Mouse (Mus musculus): ENCODE results near the gene Adcy5.

Adcy5 gene

GRCm38 (mm10) chr16:35154641-35155390 lies at the start of gene Adcy5:
TSS of gene Adcy5 (plus strand) at chr16:35154877.
- DNase-seq (ENCODE audit: extremely low spot score, low spot score): peak; percentile 80

- DNase-seq (ENCODE audit: extremely low spot score, low spot score): peak; percentile 30
These were observed 46.7 kb upstream of the Adcy5 start for GRCm38 (mm10) chr16:35107985-35108384.

DNA sequence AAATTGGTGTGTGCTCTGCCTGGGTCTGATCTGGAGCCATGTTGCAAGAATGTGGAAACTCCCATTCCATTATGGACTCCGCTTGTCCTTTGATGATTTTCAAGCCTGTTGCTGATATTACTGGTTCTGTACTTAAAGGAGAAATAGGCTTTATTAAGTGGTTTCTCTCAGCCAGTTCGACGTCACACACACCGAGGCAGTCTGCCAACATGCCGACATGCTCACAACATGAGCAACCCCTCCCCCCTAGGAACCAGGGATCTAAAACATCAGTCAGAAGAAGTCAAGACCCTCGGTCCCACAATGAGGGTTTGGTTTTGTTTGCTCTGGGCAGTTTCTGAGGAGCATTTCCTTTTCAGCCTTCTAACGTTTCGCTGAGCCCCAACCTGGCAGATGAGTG lies 45.5 kb upstream of the Adcy5 start:
- no peak for DNase-seq (ENCODE audit: extremely low spot score, low spot score)

DNA sequence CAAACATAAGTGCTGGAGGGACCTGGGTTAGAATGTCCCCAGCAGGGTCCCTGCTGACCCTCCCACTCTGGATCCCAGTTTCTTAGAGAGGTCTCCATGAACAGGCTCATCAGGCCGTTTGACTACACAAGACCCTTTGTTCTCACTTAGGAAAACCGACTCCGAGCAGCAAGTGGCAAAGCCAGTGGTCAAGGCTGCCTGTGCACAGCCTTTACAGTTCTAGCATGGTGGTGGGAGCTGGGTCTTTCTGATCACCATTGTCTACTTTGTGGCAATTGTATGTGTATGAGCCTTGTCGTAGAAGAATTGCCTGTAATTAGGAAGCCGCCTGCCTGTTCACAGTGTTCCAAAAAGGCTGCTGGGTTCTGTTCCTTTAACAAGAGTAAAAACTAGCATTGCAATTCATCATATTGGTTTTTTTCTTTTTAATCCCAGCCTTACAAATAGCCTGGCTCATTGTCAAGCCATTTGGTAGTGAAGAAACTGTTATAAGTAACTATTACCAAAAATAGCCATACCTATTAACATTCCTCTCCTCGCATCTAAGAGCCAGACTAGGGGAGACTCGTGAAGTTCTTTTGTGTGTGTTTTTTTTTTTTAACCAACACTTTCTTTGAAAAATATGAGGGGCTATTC lies 44.9 kb upstream of the Adcy5 start:
- DNase-seq (ENCODE audit: extremely low spot score, low spot score): peak; percentile 29

GRCm38 (mm10) chr16:35110410-35111142 lies 44.1 kb upstream of the Adcy5 start:
- peak; percentile 94 for DNase-seq (ENCODE audit: extremely low spot score, low spot score)

DNA sequence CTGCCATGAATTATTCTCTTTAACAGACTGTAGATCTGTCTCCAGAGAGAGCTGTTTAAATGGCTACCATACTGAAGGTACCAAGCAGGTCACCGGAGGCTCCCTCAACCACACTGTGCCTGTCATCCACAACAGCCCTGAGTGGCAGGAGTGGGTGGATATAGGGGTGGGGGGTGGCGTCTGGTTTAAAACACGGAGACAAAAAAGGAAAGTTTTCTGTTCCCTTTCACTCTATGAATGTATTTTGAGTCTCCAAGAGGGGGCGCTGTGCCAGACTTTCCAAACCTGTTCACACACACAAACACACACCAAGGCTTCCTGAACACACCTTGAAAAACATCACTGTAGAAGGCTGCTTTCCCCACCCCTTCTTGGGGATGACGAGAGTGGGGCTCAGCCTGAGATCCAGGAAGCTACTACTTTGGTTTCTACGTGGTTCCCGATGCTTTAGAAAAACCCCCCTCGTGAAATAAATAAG lies 43.5 kb upstream of the Adcy5 start:
- DNase-seq (ENCODE audit: extremely low spot score, low spot score): no peak

DNA sequence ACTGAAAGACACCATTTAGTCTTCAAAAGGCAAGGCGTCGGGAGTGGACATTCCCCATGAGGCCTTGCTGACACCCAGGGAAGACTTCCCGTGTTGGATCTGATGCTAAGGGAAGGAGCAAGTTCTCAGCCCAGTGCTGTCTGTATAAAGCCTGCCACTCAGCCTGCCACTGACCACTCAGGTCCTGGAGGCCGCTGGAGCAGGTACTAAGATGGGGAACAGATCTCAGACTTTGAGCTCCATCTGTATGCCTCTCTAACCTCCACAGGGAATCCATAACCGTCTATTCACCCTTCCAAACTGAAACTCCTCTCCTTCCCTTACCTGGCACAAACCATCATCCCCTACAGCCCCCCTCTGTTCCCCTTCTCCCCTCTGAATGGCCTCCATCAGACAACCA lies 41.2 kb upstream of the Adcy5 start:
- DNase-seq (ENCODE audit: extremely low spot score, low spot score): no peak

DNA sequence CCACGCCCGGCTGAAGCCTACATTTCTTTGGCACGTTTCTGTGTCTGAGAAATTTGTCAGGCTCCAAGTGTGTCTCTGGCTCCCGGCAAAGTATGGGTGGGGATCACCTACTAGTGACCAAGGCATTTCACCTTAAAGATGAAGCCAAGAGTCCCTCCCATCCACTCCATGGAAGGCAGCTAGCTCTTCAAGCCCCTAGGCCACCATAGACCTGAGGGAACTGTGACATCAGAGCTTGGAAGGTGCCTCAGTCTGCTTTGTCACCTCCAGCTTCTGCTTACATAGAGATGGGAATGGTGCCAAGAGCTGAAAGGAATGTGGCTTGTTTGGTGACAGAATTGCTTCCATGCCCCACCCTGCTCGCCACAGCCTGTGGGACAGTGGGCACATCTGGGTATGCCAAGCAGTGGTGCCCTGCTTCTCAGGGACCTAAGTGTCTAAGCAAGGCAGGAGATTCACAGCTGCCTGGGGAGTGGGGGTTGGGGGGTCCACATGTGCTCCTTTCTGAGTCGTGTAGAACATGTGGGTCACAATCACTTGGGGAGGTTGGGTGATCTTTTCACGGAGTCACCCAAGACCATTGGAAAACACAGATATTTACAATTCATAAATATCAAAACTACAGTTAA lies 38.2 kb upstream of the Adcy5 start:
- no peak for DNase-seq (ENCODE audit: extremely low spot score, low spot score)

- no peak for DNase-seq (ENCODE audit: extremely low spot score, low spot score)
These were observed 37.2 kb upstream of the Adcy5 start for GRCm38 (mm10) chr16:35117436-35117835.

DNA sequence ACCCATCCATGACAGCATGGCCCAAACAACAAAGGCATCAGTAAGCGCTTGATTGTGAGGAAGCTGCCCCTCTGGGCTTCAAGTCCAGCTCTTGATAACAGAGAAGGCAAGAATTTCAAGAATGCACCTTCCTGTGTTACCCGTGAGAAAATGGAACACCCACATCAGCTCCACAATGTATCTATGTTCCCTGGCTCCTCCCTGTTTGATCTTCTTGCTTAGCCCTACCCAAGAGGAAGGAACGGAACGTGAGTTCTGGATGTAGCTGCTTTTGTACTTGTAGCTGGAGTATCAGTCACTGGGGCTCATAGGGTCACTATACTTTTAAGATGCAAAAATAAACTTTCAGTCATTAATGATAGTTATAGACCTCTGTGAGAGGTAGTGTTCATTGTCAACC lies 34.1 kb upstream of the Adcy5 start:
- DNase-seq (ENCODE audit: extremely low spot score, low spot score): no peak

DNA sequence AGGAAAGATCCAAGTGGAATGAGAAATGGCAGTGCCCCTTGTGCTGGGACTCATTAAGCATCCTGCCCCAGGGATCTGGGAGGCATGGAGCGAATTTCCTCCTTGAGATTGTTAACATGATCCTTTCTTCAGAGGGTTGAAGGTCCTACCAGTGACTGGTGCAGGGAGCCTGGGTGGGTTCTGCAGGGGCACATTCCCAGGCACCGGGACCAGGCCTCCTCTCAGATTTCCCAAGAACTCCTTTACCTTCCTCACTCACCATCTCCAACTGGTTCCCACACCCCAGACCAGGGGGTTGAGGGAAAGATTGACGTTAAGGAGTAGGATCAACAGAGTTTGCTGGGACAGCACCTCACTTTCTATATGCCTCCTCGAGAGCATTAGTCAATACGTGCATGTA lies 27.4 kb upstream of the Adcy5 start:
- no peak for DNase-seq (ENCODE audit: extremely low spot score, low spot score)

DNA sequence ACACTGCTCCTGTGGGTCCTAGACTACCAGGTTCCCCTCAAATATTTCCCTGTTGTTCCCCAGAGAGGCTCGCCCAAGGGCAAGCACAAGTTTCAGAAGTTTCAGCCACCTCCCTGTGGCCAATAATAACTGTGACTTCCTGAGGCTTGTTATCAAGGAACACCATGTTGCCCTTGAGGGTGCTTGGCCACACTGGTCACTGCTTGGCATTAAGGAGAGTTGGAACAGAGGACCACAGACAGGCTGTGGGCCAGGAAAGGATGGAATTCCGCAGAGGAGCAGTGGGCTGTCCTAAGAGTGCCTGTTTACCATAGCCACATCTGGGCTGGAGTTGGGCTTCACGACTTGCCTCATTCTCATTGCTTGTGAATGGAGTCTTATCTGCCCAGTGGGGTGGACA lies 24.5 kb upstream of the Adcy5 start:
- DNase-seq (ENCODE audit: extremely low spot score, low spot score): no peak

GRCm38 (mm10) chr16:35139416-35139815 lies 15.3 kb upstream of the Adcy5 start:
- DNase-seq (ENCODE audit: extremely low spot score, low spot score): no peak

DNA sequence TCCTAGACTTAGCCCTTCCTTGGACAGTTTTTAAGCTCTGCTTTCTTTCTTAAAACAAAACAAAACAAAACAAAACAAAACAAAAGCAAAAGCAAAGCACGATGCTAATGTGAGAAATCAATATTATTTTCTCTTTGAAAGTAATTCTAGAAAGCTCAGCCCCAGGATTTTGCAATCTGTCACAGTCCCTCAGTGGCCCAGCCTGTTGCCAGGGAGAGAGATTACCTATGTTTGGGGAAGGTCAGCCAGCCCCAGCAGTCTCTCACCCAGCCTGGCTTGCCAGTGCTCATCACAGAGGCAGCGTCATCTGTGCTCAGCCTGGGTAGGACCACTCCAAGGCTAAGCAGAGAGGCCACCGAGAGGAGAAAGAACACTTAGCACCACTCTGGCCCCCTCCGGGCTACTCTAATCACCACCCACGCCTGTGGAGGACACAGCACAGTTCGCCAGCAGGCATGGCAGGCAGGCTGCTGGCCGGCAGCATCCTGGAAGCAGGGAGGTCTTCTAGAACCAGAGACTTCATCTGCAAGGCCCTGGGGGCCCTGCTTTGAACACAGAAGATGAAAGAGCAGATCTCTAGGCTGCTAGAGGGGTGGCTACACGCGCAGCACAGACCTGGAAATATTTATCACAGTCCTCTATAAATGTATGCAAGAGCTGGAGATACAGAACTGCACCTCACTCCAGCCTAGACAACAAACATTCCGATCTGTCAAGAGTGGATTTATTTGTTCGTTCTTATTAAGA lies 14.6 kb upstream of the Adcy5 start:
- peak; percentile 29 for DNase-seq (ENCODE audit: extremely low spot score, low spot score)

- DNase-seq (ENCODE audit: extremely low spot score, low spot score): no peak
These were observed 14.1 kb upstream of the Adcy5 start for GRCm38 (mm10) chr16:35140620-35140975.

DNA sequence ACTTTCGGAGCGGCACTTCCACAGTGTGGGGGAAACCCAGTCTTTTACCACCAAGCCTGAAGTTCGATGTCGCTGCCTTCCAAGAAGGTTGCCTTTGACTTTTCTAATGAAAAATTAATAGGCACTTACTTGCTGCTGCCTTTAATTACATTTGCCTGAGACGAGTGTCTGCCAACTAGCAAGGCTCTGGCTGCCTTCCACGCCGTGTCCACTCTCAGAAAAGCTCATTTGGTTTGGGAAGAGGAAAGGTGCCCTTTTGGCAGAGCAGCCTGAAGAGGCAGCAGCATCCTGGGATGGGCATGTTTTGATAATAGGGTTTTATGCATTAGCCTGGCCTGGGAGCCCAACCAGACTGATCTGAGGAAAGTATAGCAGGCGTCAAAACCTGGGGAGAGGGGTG lies 12.8 kb upstream of the Adcy5 start:
- DNase-seq (ENCODE audit: extremely low spot score, low spot score): no peak

GRCm38 (mm10) chr16:35146153-35146552 lies 8.5 kb upstream of the Adcy5 start:
- no peak for DNase-seq (ENCODE audit: extremely low spot score, low spot score)

- DNase-seq (ENCODE audit: extremely low spot score, low spot score): peak; percentile 33
These were observed 1.4 kb upstream of the Adcy5 start for GRCm38 (mm10) chr16:35153146-35153755.

DNA sequence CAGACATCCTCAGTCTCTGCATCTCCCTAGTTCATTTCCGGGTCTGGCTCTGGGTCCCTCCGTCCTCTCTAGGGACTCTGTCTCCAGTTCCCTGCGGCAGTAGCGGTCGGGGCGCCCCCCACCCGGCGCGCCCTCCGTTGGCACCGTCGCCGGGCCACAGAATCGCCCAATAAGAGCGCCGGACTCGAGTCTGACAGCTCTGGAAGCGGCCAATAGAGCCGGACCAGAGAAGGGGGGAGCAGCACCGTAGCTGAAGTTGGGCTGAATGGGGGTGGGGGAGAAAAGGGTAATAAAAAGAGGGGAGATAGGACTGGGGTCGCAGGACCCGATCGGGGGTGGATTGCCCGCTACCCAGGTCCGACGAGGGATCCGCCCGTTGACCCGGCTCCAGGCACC lies 434 bp upstream of the Adcy5 start:
- DNase-seq (ENCODE audit: extremely low spot score, low spot score): peak; percentile 68

GRCm38 (mm10) chr16:35155391-35156305 lies 971 bp downstream of the Adcy5 start:
- DNase-seq (ENCODE audit: extremely low spot score, low spot score): peak; percentile 70

Data from neural tube, embryonic 10.5 days (tissue).